Mouse (Mus musculus): ENCODE measurements at regions not wholly inside any gene's neighbourhood (a gene's known extent, or its start where the extent isn't known, plus 50 kb on each side); places are given as distances from the start of the nearest gene placed in this dataset.

GRCm38 (mm10) chr8:125367374-125367773, 202.2 kb downstream of the Sipa1l2 start:
- DNase-seq (ENCODE audit: low spot score), result no peak

GRCm38 (mm10) chr8:125365004-125365403, 204.6 kb downstream of the Sipa1l2 start:
- DNase-seq (ENCODE audit: low spot score), result no peak

- no peak for DNase-seq (ENCODE audit: low spot score)
Measured at GRCm38 (mm10) chr8:125359456-125359855, 210.2 kb downstream of the Sipa1l2 start.

GRCm38 (mm10) chr8:125357759-125358158, 211.8 kb downstream of the Sipa1l2 start:
- no peak for DNase-seq (ENCODE audit: low spot score)

DNA sequence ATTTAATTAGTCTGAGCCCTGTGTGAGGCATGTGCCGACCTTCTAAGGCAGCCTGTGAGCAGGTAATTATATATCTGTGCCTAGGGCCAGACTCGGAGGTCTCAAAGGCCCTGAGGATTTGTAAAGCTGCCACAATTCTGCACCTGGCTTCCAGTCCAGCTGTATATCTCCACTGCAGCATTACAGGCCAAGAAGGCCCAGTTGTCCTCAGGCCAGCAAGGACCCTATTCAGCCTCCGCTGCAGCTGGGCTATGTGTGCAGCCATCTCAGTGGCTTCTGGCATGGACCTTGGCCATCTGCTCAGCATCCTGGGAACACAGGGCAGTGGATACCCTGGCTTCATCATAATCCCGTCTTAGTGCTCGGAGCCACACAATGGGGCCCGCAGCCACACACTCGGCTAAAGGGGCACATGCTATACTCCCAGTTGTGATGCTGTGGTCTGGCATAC, 214.5 kb downstream of the Sipa1l2 start:
- no peak for DNase-seq (ENCODE audit: low spot score)

GRCm38 (mm10) chr8:125352276-125352675, 217.3 kb downstream of the Sipa1l2 start:
- DNase-seq (ENCODE audit: low spot score), result no peak

DNA sequence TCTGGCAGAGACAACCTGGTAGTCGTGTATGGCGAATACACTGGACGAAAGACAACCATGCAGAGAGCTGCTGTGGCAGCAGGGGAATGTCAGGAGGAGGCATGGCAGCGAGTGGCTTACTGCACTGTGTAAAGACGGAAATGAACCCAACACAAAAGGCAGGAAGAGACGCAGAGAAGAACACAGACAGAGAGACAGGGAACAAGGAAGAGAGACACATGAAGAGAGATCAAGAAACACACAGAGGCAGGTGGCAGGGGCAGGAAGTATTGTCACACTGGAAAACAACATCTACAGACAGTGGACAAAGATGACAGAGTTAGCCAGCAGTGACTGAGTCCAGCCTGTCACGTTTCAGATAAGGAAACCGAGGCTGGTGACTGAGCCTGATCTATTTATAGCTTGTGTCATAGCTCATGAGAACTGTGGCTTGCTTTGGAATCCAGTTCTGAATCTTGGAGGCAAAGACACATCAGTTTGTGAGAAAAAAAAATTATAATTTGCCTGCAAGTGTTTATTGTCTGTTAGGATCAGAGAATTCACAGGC, 218.0 kb downstream of the Sipa1l2 start:
- DNase-seq (ENCODE audit: low spot score), result no peak

- peak; percentile 80 for DNase-seq (ENCODE audit: low spot score)
Measured at GRCm38 (mm10) chr8:125349290-125350025, 220.2 kb downstream of the Sipa1l2 start.

DNA sequence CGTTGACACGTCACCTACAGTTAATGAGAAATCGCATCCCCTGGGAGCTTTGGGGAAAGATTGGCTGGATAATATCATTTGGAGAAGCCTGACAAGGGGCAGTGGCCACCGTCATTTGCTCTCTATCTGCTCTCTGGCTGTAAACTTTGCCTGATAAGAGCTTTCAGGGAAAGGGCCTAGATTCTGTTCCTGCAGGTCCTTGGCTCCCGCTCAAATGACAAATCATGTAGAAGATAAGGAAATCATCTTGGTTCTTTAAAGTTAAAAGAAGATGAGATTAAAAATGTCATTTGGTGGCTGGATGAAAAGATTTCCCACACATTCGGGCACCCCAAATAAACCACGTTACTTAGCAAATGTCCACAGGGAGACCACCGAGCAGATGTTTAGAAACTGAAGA, 223.4 kb downstream of the Sipa1l2 start:
- DNase-seq (ENCODE audit: low spot score), result no peak

DNA sequence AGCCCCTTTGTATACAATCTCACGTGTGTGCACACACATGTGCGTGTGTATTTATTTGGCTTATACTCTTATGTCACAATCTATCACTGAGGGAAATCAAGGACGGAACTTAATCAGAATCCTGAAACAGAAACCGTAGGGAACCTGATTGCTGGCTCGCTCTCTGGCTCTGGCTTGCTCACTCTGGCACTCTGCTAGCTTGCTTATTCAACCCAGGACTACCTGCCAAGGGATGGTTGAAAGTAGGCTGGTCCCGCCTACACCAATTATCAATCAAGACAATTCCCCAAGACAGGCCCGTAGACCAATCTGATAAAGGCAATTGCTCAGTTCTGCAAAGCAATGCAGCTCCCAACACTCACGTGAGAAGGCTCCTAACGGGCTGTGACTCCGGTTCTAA, 224.0 kb downstream of the Sipa1l2 start:
- no peak for DNase-seq (ENCODE audit: low spot score)

DNA sequence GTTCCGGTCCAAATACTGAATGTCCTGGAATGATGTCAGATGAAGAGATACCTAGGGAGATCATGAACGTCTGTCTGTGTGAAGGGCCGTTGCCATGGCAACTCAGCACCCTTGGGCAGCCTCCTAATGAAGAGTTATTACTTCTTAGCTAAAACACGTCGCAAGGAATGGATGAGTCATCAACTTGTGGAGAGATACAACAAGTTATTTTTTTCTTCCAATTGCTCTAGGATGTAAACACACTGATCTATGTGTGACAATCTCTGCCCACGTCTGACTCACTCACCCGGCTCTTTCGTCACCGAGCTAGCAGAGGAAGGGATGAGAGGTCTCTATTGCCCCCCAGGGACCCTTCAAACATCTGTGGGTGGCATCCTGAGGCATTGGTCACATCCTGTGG, 225.7 kb downstream of the Sipa1l2 start:
- DNase-seq (ENCODE audit: low spot score), result no peak

GRCm38 (mm10) chr8:125342521-125342920, 227.1 kb downstream of the Sipa1l2 start:
- no peak for DNase-seq (ENCODE audit: low spot score)

DNA sequence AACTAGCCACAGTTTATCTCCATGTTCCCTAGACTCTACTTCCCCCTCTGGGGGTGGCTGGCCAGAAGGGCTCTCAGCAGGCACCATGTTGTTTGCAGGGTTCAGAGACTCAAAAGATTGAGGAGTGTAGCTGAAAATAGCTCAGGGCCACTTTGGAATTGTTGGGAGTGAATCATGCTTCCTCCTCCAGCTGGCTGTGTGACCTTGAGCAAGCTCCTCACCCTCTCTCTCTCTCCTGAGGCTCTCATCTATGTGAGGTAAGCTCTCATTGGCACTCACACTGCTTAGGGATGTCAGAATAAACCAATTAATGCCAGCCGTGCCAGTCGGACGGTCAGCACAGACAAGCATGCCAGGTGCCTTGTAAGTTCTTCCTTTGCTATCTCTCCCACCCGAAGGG, 228.0 kb downstream of the Sipa1l2 start:
- peak; percentile 38 for DNase-seq (ENCODE audit: low spot score)

DNA sequence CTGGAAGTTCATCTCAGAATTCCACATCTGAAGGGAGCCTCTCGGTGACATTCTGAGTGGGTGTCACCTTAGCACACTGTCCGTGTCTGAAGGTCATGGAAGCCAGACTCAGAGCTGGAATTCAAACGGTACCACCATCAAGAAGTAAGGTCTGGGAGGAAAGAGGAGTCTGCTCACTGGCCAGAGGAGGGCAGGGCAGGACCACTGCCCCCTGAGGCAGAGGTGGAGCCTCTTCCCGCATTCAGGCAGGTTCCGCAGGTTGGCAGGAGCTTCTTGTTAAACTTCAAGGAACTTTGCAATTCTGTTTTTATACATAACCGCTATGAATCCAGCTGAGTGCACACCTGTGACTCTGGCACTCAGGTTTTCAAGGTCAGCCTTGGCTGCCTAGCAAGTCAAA, 231.4 kb downstream of the Sipa1l2 start:
- DNase-seq (ENCODE audit: low spot score), result peak; percentile 52

GRCm38 (mm10) chr8:125337444-125338077, 232.0 kb downstream of the Sipa1l2 start:
- no peak for DNase-seq (ENCODE audit: low spot score)

GRCm38 (mm10) chr8:125336799-125337198, 232.8 kb downstream of the Sipa1l2 start:
- DNase-seq (ENCODE audit: low spot score), result no peak

DNA sequence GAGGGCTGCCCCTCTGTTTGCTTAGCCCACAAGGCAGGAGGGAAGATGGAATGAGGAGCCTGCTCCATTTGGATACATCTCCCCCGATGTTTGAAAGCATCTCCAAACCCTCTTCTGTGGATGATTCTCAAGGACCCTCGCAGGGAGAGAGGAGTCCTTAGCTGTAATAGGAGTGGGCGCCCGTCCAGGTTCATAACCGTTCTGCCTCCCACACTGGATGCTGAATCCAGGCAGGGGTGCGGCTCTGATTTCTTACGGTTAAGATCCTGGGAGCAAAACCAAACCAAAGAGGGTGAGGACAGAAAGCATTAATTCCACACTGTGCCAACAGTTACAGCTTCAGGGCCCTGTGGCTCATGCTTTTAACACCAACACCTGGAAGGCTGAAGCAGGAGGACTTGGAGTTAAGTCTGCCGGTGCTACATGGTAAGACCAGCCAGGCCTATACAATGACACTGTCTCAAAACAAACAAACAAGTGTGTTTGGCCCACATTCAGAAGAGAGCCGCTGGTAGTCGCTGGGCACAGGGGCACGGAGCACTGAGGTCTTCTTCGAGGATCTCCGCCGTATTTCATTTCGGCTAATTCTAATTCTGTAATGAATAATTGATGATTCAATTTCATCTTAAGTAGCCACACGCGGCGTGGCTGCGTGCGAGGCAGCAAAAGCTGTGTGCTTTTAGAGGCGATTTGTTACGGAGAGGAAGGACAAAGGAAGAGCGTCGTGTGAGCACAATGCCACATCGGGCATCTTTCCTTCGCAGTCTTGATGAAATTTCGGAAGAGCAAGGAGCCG, 233.8 kb downstream of the Sipa1l2 start:
- no peak for DNase-seq (ENCODE audit: low spot score)

DNA sequence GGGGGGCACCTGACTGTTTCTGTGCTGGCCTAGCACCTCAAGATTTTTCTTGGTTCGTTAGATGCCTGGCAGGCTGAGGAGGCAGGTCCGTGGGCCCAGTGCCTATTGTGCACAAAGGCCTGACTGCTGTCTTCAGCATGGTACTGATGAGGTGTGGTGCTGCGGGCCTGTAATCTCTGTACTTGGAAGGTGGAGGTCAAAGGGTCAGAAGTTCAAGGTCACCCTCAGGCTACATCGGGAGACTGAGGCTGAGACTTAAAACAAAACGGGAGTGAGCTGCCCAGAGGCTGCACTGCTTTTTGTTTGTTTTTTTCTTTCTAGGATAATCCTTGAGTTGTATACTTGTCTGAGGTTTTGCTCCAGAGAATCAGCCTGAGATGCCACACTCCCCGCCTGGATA, 234.4 kb downstream of the Sipa1l2 start:
- DNase-seq (ENCODE audit: low spot score), result no peak

DNA sequence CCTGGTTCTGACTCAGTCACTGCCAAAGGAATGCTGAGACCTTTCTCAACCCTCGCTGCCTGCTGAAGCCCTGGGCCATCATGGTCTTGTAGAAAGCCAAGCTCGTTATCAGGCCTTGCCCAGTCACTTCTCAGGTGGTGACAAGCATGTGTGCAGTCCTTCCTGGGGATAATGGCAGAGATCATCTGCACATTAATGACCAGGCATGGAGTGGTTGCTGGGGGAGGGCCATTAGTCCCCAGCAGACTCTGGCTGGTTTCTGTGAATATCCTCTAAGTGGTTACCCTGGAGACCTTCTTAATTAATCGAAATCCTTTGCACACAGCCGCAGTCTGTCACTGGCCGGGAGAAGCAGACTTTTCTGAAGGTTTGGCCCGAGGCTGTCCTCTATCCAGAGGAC, 239.0 kb downstream of the Sipa1l2 start:
- DNase-seq (ENCODE audit: low spot score), result no peak

DNA sequence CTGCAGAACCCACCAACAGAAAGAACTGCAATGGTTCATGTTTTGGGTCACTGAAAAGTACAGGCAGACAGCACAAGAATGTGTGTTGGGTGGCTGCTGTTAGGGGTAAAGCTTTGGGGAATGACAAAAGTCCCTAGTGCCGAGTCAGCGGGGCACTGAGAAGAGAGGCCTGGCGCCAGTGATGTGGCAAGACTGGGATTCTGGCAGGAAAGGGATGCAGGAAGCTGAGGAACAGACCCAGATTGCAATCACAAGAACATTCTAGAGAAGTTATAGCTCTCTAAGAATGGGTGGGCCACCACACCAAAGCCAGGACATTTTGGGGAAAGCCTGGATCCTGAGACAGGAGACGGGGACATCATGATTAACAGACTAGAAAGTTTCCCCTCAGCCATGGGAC, 241.0 kb downstream of the Sipa1l2 start:
- no peak for DNase-seq (ENCODE audit: low spot score)

DNA sequence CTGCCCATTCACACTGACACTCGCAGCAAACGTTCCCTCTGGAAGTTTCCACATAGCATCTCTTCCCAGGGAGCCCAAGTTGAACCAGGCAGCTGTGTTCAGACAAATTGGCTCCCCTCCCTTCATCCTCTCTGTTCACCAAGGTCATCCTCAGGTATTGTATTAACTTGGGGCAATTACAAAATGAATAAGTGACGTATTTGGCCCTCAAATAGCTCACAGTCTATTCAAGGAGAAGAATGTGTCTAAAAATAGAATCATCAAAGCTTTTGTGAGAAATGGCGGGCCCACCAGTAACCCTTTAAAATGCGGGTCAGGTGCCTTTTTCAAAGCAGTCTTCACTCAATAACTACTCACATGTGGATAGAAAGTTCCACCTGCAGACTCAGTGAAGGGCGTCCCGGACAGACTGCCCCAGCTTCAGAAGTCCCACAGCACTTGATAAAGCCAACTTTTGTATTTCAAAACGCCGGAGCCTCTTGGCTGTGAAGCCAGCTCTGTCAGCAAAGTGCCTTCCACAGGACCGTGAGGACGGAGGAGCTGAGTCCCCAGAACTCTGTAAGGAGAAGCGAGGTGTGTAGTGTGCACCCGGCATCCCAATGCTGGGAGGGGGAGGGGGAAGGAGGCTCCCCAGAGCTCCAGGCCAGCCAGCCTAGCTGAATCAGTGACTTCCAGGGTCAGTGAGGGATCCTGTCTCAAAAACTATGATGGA, 241.9 kb downstream of the Sipa1l2 start:
- no peak for DNase-seq (ENCODE audit: low spot score)

DNA sequence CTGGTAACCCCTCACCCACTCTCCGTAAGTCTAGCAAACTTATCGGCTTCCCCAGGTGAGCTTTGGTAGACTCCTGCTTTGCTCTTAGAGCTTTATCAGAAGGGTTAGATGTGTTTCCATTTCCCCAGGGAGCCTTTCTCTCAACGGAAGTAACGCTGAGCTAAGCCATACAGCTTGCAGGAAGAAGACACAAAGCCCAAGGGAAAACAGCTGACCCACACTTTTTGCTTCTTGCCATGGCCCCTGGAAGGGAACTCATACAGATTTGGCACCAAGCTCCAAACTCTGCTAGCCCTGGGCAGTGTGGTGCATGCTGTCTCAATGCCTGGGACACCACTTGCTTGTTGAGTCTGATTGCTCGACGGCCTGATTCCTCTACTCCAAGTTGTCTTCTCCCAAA, 242.6 kb downstream of the Sipa1l2 start:
- no peak for DNase-seq (ENCODE audit: low spot score)
